Mouse (Mus musculus): ENCODE measurements at regions not wholly inside any gene's neighbourhood (a gene's known extent, or its start where the extent isn't known, plus 50 kb on each side); places are given as distances from the start of the nearest gene placed in this dataset.
A peak's percentile ranks its signal among the peaks of the same experiment; 100 is the strongest.

GRCm38 (mm10) chr8:35987327-35987726 lies 221.7 kb downstream of the Gm19410 start:
- ATAC-seq (ENCODE audit: poor library complexity, severe bottlenecking) = no peak

- no peak for ATAC-seq (ENCODE audit: poor library complexity, severe bottlenecking)
Measured at GRCm38 (mm10) chr8:35991013-35991412, 225.4 kb downstream of the Gm19410 start.

- ATAC-seq (ENCODE audit: poor library complexity, severe bottlenecking) = 0 out of 2 replicates have a peak, but pooled peaks have one; percentile 33
Measured at GRCm38 (mm10) chr8:35991936-35992603, 226.5 kb downstream of the Gm19410 start.

- no peak for ATAC-seq (ENCODE audit: poor library complexity, severe bottlenecking)
Measured at GRCm38 (mm10) chr8:35996330-35997077, 230.9 kb downstream of the Gm19410 start.

GRCm38 (mm10) chr8:35999584-35999983 lies 234.0 kb downstream of the Gm19410 start:
- ATAC-seq (ENCODE audit: poor library complexity, severe bottlenecking) = no peak

- ATAC-seq (ENCODE audit: poor library complexity, severe bottlenecking) = no peak
Measured at GRCm38 (mm10) chr8:36004387-36004786, 238.8 kb downstream of the Gm19410 start.

GRCm38 (mm10) chr8:36005536-36005935 lies 239.9 kb downstream of the Gm19410 start:
- ATAC-seq (ENCODE audit: poor library complexity, severe bottlenecking) = no peak

- no peak for ATAC-seq (ENCODE audit: poor library complexity, severe bottlenecking)
Measured at GRCm38 (mm10) chr8:36007724-36008123, 242.1 kb downstream of the Gm19410 start.

GRCm38 (mm10) chr8:36009565-36009964 lies 244.0 kb downstream of the Gm19410 start:
- ATAC-seq (ENCODE audit: poor library complexity, severe bottlenecking) = no peak

GRCm38 (mm10) chr8:36010446-36011217 lies 245.0 kb downstream of the Gm19410 start:
- ATAC-seq (ENCODE audit: poor library complexity, severe bottlenecking) = 0 out of 2 replicates have a peak, but pooled peaks have one; percentile 33

- ATAC-seq (ENCODE audit: poor library complexity, severe bottlenecking) = no peak
Measured at GRCm38 (mm10) chr8:36014862-36015261, 249.3 kb downstream of the Gm19410 start.

GRCm38 (mm10) chr8:36016321-36017114 lies 250.9 kb downstream of the Gm19410 start:
- ATAC-seq (ENCODE audit: poor library complexity, severe bottlenecking) = peak; percentile 45

GRCm38 (mm10) chr8:36018993-36019753 lies 253.6 kb downstream of the Gm19410 start:
- peak; percentile 87 for ATAC-seq (ENCODE audit: poor library complexity, severe bottlenecking)

- ATAC-seq (ENCODE audit: poor library complexity, severe bottlenecking) = no peak
Measured at GRCm38 (mm10) chr8:36019895-36020294, 254.3 kb downstream of the Gm19410 start.

GRCm38 (mm10) chr8:36027586-36027985 lies 262.0 kb downstream of the Gm19410 start:
- ATAC-seq (ENCODE audit: poor library complexity, severe bottlenecking) = no peak

GRCm38 (mm10) chr8:36028121-36028955 lies 262.7 kb downstream of the Gm19410 start:
- peak; percentile 92 for ATAC-seq (ENCODE audit: poor library complexity, severe bottlenecking)

GRCm38 (mm10) chr8:36029445-36029844 lies 263.9 kb downstream of the Gm19410 start:
- ATAC-seq (ENCODE audit: poor library complexity, severe bottlenecking) = no peak

GRCm38 (mm10) chr8:36030237-36030636 lies 264.6 kb downstream of the Gm19410 start:
- no peak for ATAC-seq (ENCODE audit: poor library complexity, severe bottlenecking)
